Mouse (Mus musculus) neural tube, embryonic 15.5 days (tissue): ENCODE results near the gene Tns1. TPM values are rescaled to one million over a fixed set of nuclear protein-coding genes. Genes with fewer than 3 reads are reported as not detected.

Experiments used
- ATAC-seq: fragments of 200-750 bp; cut with Nextera tagmentation; 2 replicates; pipeline ENCODE4 v1.8.0; 2017; ENCODE audit warnings: mild to moderate bottlenecking, moderate TSS enrichment, moderate library complexity; ENCODE audit not compliant: low FRiP score
- H3K27ac ChIP-seq: fragments of 300-500 bp; sonication (generic); replicated peaks from 2 replicates; pipeline ENCODE4 v1.5.1; 2015; ENCODE audit warnings: mild to moderate bottlenecking, inconsistent platforms
- H3K27me3 ChIP-seq: fragments of 300-500 bp; sonication (generic); replicated peaks from 2 replicates; pipeline ENCODE4 v1.6.1; 2015; ENCODE audit warnings: inconsistent platforms
- H3K36me3 ChIP-seq: fragments of 300-500 bp; sonication (generic); 2 replicates; pipeline ENCODE4 v1.6.1; 2015; ENCODE audit warnings: inconsistent platforms
- H3K4me1 ChIP-seq: fragments of 300-500 bp; sonication (generic); 2 replicates; pipeline ENCODE4 v1.6.1; 2015; ENCODE audit warnings: inconsistent platforms
- H3K4me2 ChIP-seq: fragments of 300-500 bp; sonication (generic); 2 replicates; pipeline ENCODE4 v1.6.1; 2015; ENCODE audit warnings: inconsistent platforms, mild to moderate bottlenecking, moderate library complexity
- H3K4me3 ChIP-seq: fragments of 300-500 bp; sonication (generic); replicated peaks from 2 replicates; pipeline ENCODE4 v1.5.1; 2015; ENCODE audit warnings: mild to moderate bottlenecking, inconsistent platforms
- H3K9ac ChIP-seq: fragments of 300-500 bp; sonication (generic); replicated peaks from 2 replicates; pipeline ENCODE4 v1.6.1; 2015; ENCODE audit warnings: mild to moderate bottlenecking, inconsistent platforms
- H3K9me3 ChIP-seq: fragments of 300-500 bp; sonication (generic); replicated peaks from 2 replicates; pipeline ENCODE4 v1.6.1; 2016; ENCODE audit warnings: inconsistent platforms
- WGBS: fragments of 180-500 bp; shearing (Covaris S2); methylation state at CpG from one replicate; pipeline ENCODE4 v1.1.7; 2015; ENCODE audit warnings: mixed read lengths; 5-methylcytosine and 5-hydroxymethylcytosine counted together
- polyA plus RNA-seq: library from polyadenylated mRNA; unstranded; fragments of >200 nt; fragmentation: Nextera tagmentation; extraction: Ambion mirVana; gene quantifications from 2 replicates; pipeline ENCODE4 v1.2.1, GENCODE M21; 2015

The Tns1 gene
- polyA plus RNA-seq, 1 experiment from 2014 or later = 13.3 TPM

DNA sequence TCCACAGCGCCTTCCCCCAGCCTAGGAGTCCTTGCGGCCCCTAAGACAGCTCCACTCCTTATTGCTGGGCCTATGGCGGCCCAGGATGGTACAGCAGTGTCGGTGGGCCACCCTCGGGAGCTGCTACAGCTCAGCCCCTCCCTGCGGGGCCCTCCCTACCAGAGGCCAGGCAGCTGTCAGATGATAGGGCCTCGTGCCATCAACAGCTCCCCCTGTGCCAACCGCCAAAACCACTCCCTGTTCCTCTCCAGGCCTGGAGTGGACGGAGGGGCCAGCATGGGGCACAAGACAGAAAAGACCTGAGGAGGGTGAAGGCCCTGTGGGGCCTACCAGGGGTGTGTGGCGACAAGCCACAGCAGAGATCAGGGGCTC lies 122.8 kb downstream of the Tns1 start:
- no peak overlapping the region for H3K27ac ChIP-seq
- 69% methylated on average over 10 of the region's 10 CpGs for WGBS
- H3K4me1 ChIP-seq = peaks cover 28% of the 10 kb centered on the region
- no peak overlapping the region for H3K4me3 ChIP-seq
- no peak overlapping the region for H3K9ac ChIP-seq
- H3K4me2 ChIP-seq = no peak overlapping the region
- no peak for ATAC-seq
- no peaks in the 10 kb centered on the region for H3K36me3 ChIP-seq
- H3K9me3 ChIP-seq = no peaks in the 10 kb centered on the region
- no peaks in the 10 kb centered on the region for H3K27me3 ChIP-seq

DNA sequence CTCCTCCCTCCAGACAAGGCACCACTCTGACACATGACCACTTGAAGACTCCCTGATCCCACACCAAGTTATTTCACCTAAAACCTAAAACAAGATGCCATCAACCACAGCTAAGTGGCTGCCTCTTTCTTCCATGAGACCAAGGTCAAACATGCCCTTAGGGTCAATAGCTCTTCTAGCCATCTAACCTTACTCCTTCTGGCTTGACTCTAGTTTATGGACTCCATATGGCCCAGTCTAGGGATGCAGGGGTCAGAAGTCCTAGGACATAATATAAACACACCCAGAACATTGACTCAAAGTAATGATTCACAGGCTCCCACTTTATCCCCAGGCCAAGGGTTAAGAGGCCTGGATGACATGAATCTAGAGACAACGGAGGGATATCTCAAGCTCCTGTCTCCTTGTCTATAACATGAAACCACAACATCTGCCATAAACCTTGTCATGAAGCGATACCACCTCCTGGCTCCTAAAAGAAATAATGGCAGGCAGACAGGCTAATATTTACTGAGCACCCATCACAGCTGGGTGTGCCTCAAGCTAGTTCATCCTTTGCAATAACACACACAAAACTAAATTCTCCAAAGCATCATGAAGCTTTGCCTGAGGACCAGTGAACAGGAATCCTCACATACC lies 123.3 kb downstream of the Tns1 start:
- peaks cover 28% of the 10 kb centered on the region for H3K4me1 ChIP-seq
- no peaks in the 10 kb centered on the region for H3K27me3 ChIP-seq
- H3K27ac ChIP-seq = no peak overlapping the region
- no peaks in the 10 kb centered on the region for H3K36me3 ChIP-seq
- ATAC-seq = no peak
- no peak overlapping the region for H3K4me2 ChIP-seq
- no peaks in the 10 kb centered on the region for H3K9me3 ChIP-seq
- H3K9ac ChIP-seq = no peak overlapping the region
- H3K4me3 ChIP-seq = no peak overlapping the region
- 86% methylated on average over 2 of the region's 2 CpGs for WGBS

DNA sequence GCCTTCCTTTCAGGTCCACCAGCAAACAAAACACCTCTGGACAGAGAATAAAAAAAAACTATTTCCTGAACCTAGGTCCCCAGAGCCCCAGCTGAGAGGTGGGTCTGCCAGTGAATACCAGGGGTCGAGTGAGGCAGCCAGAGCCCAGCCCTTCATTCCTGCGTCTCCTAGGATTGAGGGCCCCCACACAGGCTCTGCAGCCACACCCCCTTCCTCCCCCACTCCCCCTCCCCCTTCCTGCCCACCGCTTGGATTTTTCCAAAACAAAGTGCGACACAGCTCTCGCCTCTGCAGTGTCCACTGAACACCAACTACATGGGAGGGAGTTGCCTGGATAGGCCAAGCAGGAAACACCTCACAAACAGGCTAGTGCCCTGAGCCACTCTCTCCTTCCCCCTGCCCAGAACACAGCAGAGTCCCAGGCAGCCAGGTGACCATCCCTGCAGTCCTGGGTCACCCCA lies 124.0 kb downstream of the Tns1 start:
- no peaks in the 10 kb centered on the region for H3K27me3 ChIP-seq
- H3K4me2 ChIP-seq = no peak overlapping the region
- H3K4me3 ChIP-seq = no peak overlapping the region
- 18% methylated on average over 5 of the region's 5 CpGs for WGBS
- H3K36me3 ChIP-seq = no peaks in the 10 kb centered on the region
- no peak for ATAC-seq
- H3K27ac ChIP-seq = peak overlapping the region; percentile 54; the same call in 1 of the 2 replicates
- H3K9me3 ChIP-seq = no peaks in the 10 kb centered on the region
- H3K4me1 ChIP-seq = peaks cover 28% of the 10 kb centered on the region
- no peak overlapping the region for H3K9ac ChIP-seq

DNA sequence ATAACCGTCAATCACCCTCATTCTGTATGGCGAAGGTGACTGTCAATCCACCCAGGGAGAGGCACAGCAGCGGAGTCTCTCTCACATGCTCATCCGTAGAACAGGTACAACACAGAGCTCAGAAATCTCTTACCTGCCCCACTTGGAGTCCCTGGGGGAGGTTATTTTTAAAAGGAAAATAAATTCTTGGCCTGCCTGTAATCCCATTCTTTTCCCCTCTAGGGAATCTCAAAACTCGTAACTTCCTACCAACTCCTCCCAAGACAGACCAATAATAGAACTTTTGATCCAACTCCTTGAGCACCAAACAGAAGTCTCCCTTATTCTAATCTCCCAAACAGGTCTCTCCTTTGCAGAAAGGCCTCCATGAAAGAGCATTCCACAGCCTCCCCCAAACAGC lies 124.7 kb downstream of the Tns1 start:
- Histone ChIP-seq H3K9ac (no peak overlapping the region), H3K27me3 (no peaks in the 10 kb centered on the region), H3K4me2 (no peak overlapping the region), H3K36me3 (no peaks in the 10 kb centered on the region), H3K4me3 (no peak overlapping the region), H3K27ac (no peak overlapping the region; the same call in 1 of the 2 replicates), H3K9me3 (no peaks in the 10 kb centered on the region), H3K4me1 (peaks cover 28% of the 10 kb centered on the region)
- ATAC-seq = no peak
- 81% methylated on average over 5 of the region's 5 CpGs for WGBS

DNA sequence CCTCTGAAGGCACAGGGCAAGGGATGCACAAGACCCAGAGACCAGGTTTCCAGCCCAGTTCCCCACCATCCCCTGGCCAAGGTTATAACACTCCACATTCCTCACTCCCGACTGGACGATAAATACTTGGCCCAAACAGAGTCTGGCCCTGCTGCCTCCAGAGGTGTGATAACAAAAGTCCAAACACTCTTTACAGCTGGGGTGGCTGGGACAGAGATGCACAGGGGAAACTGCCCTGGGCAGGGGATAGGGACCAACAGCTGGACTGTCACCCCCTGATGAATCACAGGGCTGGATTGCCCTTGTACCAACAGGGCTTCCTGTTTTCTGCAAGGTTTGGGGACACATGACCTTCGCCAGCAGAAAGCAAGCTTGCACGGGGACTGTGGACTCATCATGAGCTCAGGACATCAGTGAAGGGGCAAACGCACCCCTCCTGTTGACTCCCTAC lies 125.3 kb downstream of the Tns1 start:
- Histone ChIP-seq H3K27ac (no peak overlapping the region), H3K9ac (no peak overlapping the region), H3K9me3 (no peaks in the 10 kb centered on the region), H3K4me2 (no peak overlapping the region), H3K27me3 (no peaks in the 10 kb centered on the region), H3K36me3 (no peaks in the 10 kb centered on the region), H3K4me3 (no peak overlapping the region), H3K4me1 (peaks cover 28% of the 10 kb centered on the region)
- WGBS = 73% methylated on average over 5 of the region's 5 CpGs
- ATAC-seq = no peak

DNA sequence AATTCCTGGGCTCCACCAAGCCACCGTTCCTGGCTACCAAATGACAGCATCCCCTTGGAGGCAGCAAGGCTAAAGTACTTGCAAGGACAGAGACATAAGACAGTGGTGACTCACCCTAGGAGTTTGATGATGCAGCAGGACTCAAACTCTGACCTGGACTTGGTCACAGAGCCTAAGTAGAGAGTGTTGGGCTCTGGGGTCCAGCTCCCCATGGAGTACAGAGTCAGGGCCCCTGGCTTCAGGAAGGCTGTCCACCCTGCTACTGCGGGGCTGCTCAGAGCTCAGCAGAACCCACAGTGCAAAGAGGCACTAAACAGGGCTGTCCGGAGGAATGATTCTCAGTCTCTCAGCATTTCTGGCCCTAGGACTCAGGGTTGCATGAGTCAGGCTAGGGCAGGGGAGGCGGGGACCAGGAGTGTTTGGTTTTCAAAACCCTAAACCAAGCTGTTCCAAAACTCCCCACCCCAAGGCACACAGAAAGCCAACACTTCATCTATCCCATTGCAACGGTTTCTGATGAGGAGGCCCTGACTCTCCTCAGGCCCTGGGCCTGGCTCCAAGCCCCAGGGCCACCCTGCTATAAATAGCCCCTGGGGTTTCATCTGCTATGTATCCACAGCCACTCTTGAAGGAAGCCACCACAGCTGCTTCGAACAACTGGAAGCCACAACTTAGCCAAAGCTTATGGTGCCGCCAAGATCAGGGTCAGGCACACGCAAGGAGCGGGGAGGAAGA lies 126.0 kb downstream of the Tns1 start:
- Histone ChIP-seq H3K4me2 (no peak overlapping the region), H3K4me1 (peaks cover 28% of the 10 kb centered on the region), H3K4me3 (no peak overlapping the region), H3K36me3 (no peaks in the 10 kb centered on the region), H3K9ac (no peak overlapping the region), H3K27ac (no peak overlapping the region), H3K27me3 (no peaks in the 10 kb centered on the region), H3K9me3 (no peaks in the 10 kb centered on the region)
- WGBS = 72% methylated on average over 9 of the region's 9 CpGs
- ATAC-seq = no peak

DNA sequence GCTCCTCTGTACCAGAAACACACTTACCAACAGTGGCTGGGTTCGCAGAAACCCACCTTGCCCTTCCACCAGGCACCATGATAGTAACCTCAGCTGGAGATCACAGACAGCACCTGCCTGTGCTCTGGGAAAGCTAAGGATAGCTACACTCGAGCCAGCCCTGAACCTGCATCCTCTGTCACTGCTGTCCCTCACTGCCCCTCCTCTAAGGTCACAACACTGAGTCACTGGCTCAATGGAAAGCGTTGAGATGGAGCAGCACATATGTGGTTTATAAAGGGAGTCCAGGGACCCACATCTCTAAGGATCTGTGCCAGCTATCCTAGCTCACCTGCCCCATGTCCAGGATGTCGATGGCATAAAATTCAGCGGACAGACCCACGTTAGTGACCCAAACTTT lies 126.9 kb downstream of the Tns1 start:
- Histone ChIP-seq H3K4me3 (no peak overlapping the region), H3K4me1 (peaks cover 28% of the 10 kb centered on the region), H3K4me2 (no peak overlapping the region), H3K27me3 (no peaks in the 10 kb centered on the region), H3K9ac (no peak overlapping the region), H3K9me3 (no peaks in the 10 kb centered on the region), H3K27ac (no peak overlapping the region), H3K36me3 (no peaks in the 10 kb centered on the region)
- ATAC-seq = no peak
- 89% methylated on average over 6 of the region's 6 CpGs for WGBS

DNA sequence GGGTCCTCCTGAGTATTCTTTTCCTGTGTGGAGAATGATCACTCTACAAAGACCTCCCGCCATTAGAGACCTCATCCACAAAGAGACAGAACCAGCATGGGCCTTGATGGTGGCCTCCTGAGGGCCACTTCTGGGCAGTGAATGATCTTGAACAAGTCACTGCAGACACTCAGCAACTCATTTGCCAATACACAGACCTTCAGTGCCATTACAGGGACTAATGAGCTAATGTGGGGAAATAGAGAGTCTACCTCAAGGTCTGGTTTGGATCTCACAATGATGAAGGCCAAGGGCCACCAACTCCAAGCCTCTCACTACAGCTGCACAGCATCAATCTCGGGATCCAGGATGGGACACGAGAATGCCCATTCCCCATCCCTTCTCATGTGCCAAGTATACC lies 127.6 kb downstream of the Tns1 start:
- H3K4me3 ChIP-seq = no peak overlapping the region
- H3K36me3 ChIP-seq = no peaks in the 10 kb centered on the region
- no peak for ATAC-seq
- H3K4me1 ChIP-seq = peaks cover 28% of the 10 kb centered on the region
- no peak overlapping the region for H3K9ac ChIP-seq
- 88% methylated on average over 3 of the region's 3 CpGs for WGBS
- H3K27ac ChIP-seq = no peak overlapping the region
- no peaks in the 10 kb centered on the region for H3K9me3 ChIP-seq
- no peak overlapping the region for H3K4me2 ChIP-seq
- no peaks in the 10 kb centered on the region for H3K27me3 ChIP-seq

DNA sequence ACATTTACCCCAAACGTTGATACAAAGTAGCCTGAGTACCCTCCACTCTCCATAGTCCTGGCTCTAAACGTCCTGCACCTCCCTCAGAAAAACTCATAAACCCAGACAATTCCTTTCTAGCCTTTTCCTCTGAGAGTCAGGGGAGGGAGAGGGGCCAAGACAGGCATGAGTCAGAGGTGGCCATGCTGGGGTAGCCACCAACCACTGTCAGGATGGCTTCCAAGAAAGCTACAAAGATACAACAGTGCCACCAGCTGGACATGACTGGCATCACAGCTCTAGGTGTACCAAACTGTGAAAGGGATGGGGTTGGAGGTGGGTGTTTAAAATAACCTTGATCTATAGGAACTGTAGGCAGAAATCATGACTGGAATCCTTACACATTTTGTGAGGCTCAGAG lies 128.0 kb downstream of the Tns1 start:
- no peak overlapping the region for H3K4me3 ChIP-seq
- ATAC-seq = no peak
- H3K4me1 ChIP-seq = peaks cover 28% of the 10 kb centered on the region
- H3K27ac ChIP-seq = no peak overlapping the region
- 51% methylated on average over 2 of the region's 2 CpGs for WGBS
- no peaks in the 10 kb centered on the region for H3K27me3 ChIP-seq
- H3K9ac ChIP-seq = no peak overlapping the region
- H3K9me3 ChIP-seq = no peaks in the 10 kb centered on the region
- H3K36me3 ChIP-seq = no peaks in the 10 kb centered on the region
- H3K4me2 ChIP-seq = no peak overlapping the region

DNA sequence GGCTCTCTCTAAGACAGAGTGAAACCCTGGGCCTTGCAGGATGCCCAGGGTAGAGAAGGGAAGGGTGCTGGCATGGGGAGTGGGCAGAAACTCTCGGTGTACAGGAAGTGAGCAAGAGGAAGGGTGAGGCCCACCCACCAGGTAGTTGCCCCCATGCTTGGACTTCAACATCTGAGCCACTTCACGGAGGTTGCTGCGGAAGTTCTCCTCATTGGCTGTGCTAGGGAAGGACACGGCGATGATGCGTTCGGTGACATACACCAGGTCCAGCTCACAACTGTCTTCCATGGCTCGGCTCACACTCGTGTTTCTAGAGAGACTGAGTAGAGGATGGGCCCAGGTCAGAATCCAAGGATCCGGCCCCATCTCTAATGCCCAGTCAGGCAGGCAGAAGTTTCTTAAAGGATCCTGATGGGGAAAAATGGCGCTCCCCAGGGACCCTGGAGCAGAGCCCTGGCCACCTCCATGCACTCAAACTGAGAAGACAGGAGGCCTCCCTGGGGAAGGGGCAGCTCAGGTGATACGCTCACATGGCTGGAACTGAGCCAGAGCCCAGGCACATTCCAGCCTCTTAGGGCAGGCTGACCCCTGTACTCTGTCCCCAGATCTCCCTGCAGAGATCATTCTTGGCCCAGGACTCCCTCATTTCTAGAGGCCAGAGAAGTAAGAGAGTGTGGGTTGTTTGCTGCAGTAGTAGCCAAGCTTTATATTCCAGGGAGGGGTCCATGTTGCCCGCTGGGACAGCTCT lies 129.0 kb downstream of the Tns1 start:
- Histone ChIP-seq H3K9ac (no peak overlapping the region), H3K27me3 (no peaks in the 10 kb centered on the region), H3K9me3 (no peaks in the 10 kb centered on the region), H3K4me1 (peaks cover 21% of the 10 kb centered on the region), H3K36me3 (no peaks in the 10 kb centered on the region), H3K4me2 (no peak overlapping the region), H3K27ac (no peak overlapping the region), H3K4me3 (no peak overlapping the region)
- WGBS = 91% methylated on average over 13 of the region's 13 CpGs
- no peak for ATAC-seq

DNA sequence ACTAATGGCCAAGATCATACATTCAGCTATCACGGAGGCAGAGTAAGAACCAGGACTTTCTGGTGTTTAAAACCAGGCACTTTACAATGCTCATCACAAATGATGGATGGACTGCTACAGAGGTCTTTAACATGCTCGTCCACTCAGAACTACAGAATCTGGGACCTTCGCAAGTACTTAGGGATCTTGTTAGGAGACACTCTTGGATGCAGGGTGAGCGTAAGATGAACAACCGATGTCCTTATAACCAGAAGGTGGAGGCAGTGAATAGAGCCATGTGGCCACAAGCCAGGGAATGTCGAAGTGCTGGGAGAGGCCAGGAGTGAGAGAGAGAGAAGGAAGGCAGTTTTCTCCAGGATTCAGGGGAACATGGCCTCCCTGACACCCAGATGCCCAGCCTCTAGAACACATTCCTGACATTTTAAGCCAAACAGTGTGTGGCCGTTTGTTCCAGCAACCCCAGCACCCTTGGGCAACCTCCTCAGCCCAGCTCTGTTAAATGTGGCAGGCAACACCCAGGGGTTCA lies 130.3 kb downstream of the Tns1 start:
- peaks cover 10% of the 10 kb centered on the region for H3K4me1 ChIP-seq
- H3K9me3 ChIP-seq = no peaks in the 10 kb centered on the region
- no peak for ATAC-seq
- H3K27ac ChIP-seq = no peak overlapping the region
- no peaks in the 10 kb centered on the region for H3K36me3 ChIP-seq
- 71% methylated on average over 7 of the region's 7 CpGs for WGBS
- no peak overlapping the region for H3K4me3 ChIP-seq
- no peak overlapping the region for H3K9ac ChIP-seq
- no peak overlapping the region for H3K4me2 ChIP-seq
- H3K27me3 ChIP-seq = no peaks in the 10 kb centered on the region
